13 mouse cellular contexts compared by ENCODE assay signal in genomic region chr16:23967301-23967700, GRCm38 (mm10). TPM values are rescaled to one million over a fixed set of nuclear protein-coding genes. Genes with fewer than 3 reads are reported as not detected.
DNase-seq lines count a peak whose midpoint lies in the region; ATAC-seq and TF ChIP-seq lines count a peak whose summit lies in the region.
"Had no signal": no experiment of that assay in that cellular context is flagged by ENCODE, and none has a peak within 500 bp of the region (broad histone marks: within the 10 kb centered on the region; RNA-seq: fewer than 3 reads in every experiment).

No protein-coding gene starts in this region.

- H3K9me3 ChIP-seq in liver, postnatal 0 days (ENCODE audit: low read length), result peaks cover 3% of the 10 kb centered on the region; the same call in 1 of the 2 replicates
- H3K9me3 ChIP-seq: midbrain, embryonic 12.5 days had no signal

- no peak overlapping the region for H3K4me3 ChIP-seq in liver, postnatal 0 days (ENCODE audit: low read depth, low read length)
- no peak overlapping the region for H3K4me3 ChIP-seq in cortical plate, adult 2 months (ENCODE audit: insufficient read depth, low read length)
- H3K4me3 ChIP-seq: midbrain, embryonic 12.5 days had no signal

- no peak overlapping the region for H3K27ac ChIP-seq in liver, postnatal 0 days (ENCODE audit: low read depth)
- H3K27ac ChIP-seq in cortical plate, adult 2 months (ENCODE audit: insufficient read depth, low read length), result no peak overlapping the region
- H3K27ac ChIP-seq: midbrain, embryonic 12.5 days had no signal

- H3K4me1 ChIP-seq in liver, postnatal 0 days (ENCODE audit: insufficient read depth), result no peaks in the 10 kb centered on the region
- H3K4me1 ChIP-seq in cortical plate, adult 2 months (ENCODE audit: control insufficient read depth, insufficient read depth, low read length), result no peaks in the 10 kb centered on the region

- peak; percentile 58 for TF ChIP-seq CTCF in liver, postnatal 0 days (IDR thresholded peaks at IDR 0.05; ENCODE audit: low read depth)
- peak; percentile 37; the same call in 1 of the 2 replicates for TF ChIP-seq CTCF in cortical plate, adult 2 months (IDR thresholded peaks at IDR 0.05; ENCODE audit: extremely low read depth, insufficient read depth, low read length)

- peaks cover 12% of the 10 kb centered on the region for H3K36me3 ChIP-seq in liver, postnatal 0 days (replicated peaks; ENCODE audit: insufficient read depth, low read length)
- peaks cover 24% of the 10 kb centered on the region for H3K36me3 ChIP-seq in splenic B cell, adult 2 months (ENCODE audit: control insufficient read depth, insufficient read depth, low read length, poor library complexity, severe bottlenecking)
- H3K36me3 ChIP-seq: midbrain, embryonic 12.5 days had no signal

- no peak for ATAC-seq in CD4-positive, CD25-positive, alpha-beta regulatory T cell, adult 4 months
- no peak for ATAC-seq in liver, postnatal 0 days
- ATAC-seq: hindbrain, embryonic 16.5 days had no signal

- H3K4me2 ChIP-seq in liver, postnatal 0 days (ENCODE audit: low read depth, low read length), result no peak overlapping the region
- H3K4me2 ChIP-seq: midbrain, embryonic 12.5 days had no signal

- no peaks in the 10 kb centered on the region for H3K27me3 ChIP-seq in liver, postnatal 0 days (ENCODE audit: insufficient read depth, low read length)
- H3K27me3 ChIP-seq in splenic B cell, adult 2 months (ENCODE audit: control insufficient read depth, insufficient read depth, low read length, poor library complexity, severe bottlenecking), result no peaks in the 10 kb centered on the region
- H3K27me3 ChIP-seq: midbrain, embryonic 12.5 days had no signal

- DNase-seq in CD4-positive, CD25-positive, alpha-beta regulatory T cell, adult 2 months (ENCODE audit: low read depth, low spot score), result peak; percentile 60
- DNase-seq in liver, postnatal 0 days, result no peak
- DNase-seq in liver, result no peak
- DNase-seq in splenic B cell, adult 2 months (ENCODE audit: low read depth, low spot score), result peak; percentile 66
- no peak for DNase-seq in spleen, postnatal 36 days (ENCODE audit: low spot score in 2 of 2)
- no peak for DNase-seq in cerebellum, adult 11-12 months
- DNase-seq: adrenal gland, postnatal 25 days had no signal

- TF ChIP-seq EP300 in liver, postnatal 0 days (IDR thresholded peaks at IDR 0.05; ENCODE audit: low read depth), result no peak

- no peak overlapping the region for H3K9ac ChIP-seq in liver, postnatal 0 days (replicated peaks)
- H3K9ac ChIP-seq: midbrain, embryonic 12.5 days had no signal

- TF ChIP-seq POLR2A in cortical plate, adult 2 months (IDR thresholded peaks at IDR 0.05; ENCODE audit: extremely low read depth, insufficient read depth, low read length), result no peak

- 78% methylated on average over 7 of the region's 7 CpGs for WGBS in liver, postnatal 0 days (ENCODE audit: insufficient replicate concordance)

RNA-seq across cellular contexts. Expression of gene Gm37419, which starts 21.0 kb away (rescaled TPM):
- polyA plus RNA-seq in CD4-positive, CD25-positive, alpha-beta regulatory T cell, adult 4 months (2017; shearing (Covaris generic)), result not detected
- not detected in 2 replicates for polyA plus RNA-seq in liver, postnatal 0 days (2015; fragmentation: Nextera tagmentation; extraction: Ambion mirVana)
- polyA plus RNA-seq in cortical plate, adult 2 months (2012; rRNA removed), result not detected in 2 replicates
- polyA plus RNA-seq: embryonic facial prominence, embryonic 14.5 days; gonadal fat pad, adult 2 months; hindbrain, embryonic 16.5 days; midbrain, embryonic 12.5 days had no signal

RNA-seq across cellular contexts. Expression of gene Bcl6, which starts 21.4 kb away (rescaled TPM):
- 10 to 100 TPM in 1 of 2 experiments, 1 to 10 TPM in 1; 6.2 to 23.8 TPM for polyA plus RNA-seq in CD4-positive, CD25-positive, alpha-beta regulatory T cell, adult 4 months (2017; shearing (Covaris generic))
- 0.46 and 0.69 TPM in 2 replicates for polyA plus RNA-seq in liver, postnatal 0 days (2015; fragmentation: Nextera tagmentation; extraction: Ambion mirVana)
- 16.2 and 19.8 TPM in 2 replicates for polyA plus RNA-seq in cortical plate, adult 2 months (2012; rRNA removed)

RNA-seq across cellular contexts. Expression of gene Rtp2, which starts 35.1 kb away (rescaled TPM):
- polyA plus RNA-seq in CD4-positive, CD25-positive, alpha-beta regulatory T cell, adult 4 months (2017; shearing (Covaris generic)), result under 1 TPM; 0.13 to 0.33 TPM
- not detected in 2 replicates for polyA plus RNA-seq in liver, postnatal 0 days (2015; fragmentation: Nextera tagmentation; extraction: Ambion mirVana)
- 0.04 TPM in 2 replicates for polyA plus RNA-seq in cortical plate, adult 2 months (2012; rRNA removed)
- polyA plus RNA-seq: gonadal fat pad, adult 2 months; hindbrain, embryonic 16.5 days; midbrain, embryonic 12.5 days had no signal

Comparison
In these comparisons a context has a peak if more than half of its experiments do, and no peak if none do; other contexts are left out.
1. DNase-seq: peak in CD4-positive, CD25-positive, alpha-beta regulatory T cell, adult 2 months (single experiment) and splenic B cell, adult 2 months (single experiment); none in liver, postnatal 0 days (single experiment), liver (single experiment), spleen, postnatal 36 days (0 of 2) and cerebellum, adult 11-12 months (single experiment).